24 mouse cellular contexts compared by ENCODE assay signal in the genomic region with DNA sequence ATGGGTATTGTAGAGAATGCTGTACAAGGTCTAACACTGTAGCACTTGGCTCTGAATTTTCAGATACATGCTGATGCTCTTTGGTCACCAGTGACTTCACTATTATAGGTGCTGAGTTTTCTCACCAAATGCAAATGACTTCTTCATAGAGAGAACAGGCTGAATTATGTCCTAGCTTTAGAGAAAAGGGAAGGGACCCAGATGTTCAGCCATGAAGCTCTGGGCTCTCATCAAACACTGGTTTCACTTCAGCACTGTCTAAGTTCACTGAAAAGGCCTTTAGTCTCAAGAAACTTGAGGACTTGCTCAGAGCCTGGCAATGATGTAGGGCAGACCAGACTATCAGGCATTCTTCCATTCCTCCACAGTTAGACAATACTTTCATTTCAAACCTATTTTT. TPM values are rescaled to one million over a fixed set of nuclear protein-coding genes. Genes with fewer than 3 reads are reported as not detected.
A peak's percentile ranks its signal among the peaks of the same experiment; 100 is the strongest.
DNase-seq lines count a peak whose midpoint lies in the region; ATAC-seq and TF ChIP-seq lines count a peak whose summit lies in the region.
"Had no signal": no experiment of that assay in that cellular context is flagged by ENCODE, and none has a peak within 500 bp of the region (broad histone marks: within the 10 kb centered on the region; RNA-seq: fewer than 3 reads in every experiment).

No protein-coding gene starts in this region.

- DNase-seq in midbrain, embryonic 11.5 days (ENCODE audit: low spot score, missing footprints) = peak; percentile 49
- DNase-seq in midbrain, embryonic 10.5 days (ENCODE audit: low spot score) = no peak
- DNase-seq in CH12.LX (ENCODE audit: extremely low read depth) (peak; percentile 53), liver (no peak)
- no peak for DNase-seq in thymus, postnatal 10 days (ENCODE audit: low spot score in 2 of 2)
- DNase-seq: adrenal gland, adult 8-10 months; adrenal gland, postnatal 14 days; adrenal gland, postnatal 36 days; B cell, adult 2 months; cerebellum, adult 11-12 months; cerebellum, adult 2 months; cerebellum, adult 9-10 months; cerebellum, postnatal 10 days; cerebellum, postnatal 25 days; forebrain, postnatal 0 days had no signal

- no peaks in the 10 kb centered on the region for H3K79me2 ChIP-seq in CH12.LX (replicated peaks; ENCODE audit: control insufficient read depth, extremely low read depth, insufficient read depth, poor library complexity, severe bottlenecking)

- no peaks in the 10 kb centered on the region for H3K27me3 ChIP-seq in midbrain, embryonic 11.5 days (ENCODE audit: control insufficient read depth, insufficient read depth, low read length)
- H3K27me3 ChIP-seq in midbrain, embryonic 10.5 days (ENCODE audit: low read depth, poor library complexity, severe bottlenecking) = no peaks in the 10 kb centered on the region
- no peaks in the 10 kb centered on the region for H3K27me3 ChIP-seq in CH12.LX (replicated peaks)
- H3K27me3 ChIP-seq: embryonic facial prominence, embryonic 12.5 days; forebrain, embryonic 13.5 days; forebrain, embryonic 15.5 days had no signal

- H3K36me3 ChIP-seq in midbrain, embryonic 11.5 days (ENCODE audit: control insufficient read depth, insufficient read depth, low read length) = no peaks in the 10 kb centered on the region
- H3K36me3 ChIP-seq in midbrain, embryonic 10.5 days = no peaks in the 10 kb centered on the region
- no peaks in the 10 kb centered on the region for H3K36me3 ChIP-seq in CH12.LX (replicated peaks in 1 of 2; ENCODE audit: control insufficient read depth in 1 of 2, insufficient read depth in 1 of 2, low read length in 1 of 2)
- H3K36me3 ChIP-seq: embryonic facial prominence, embryonic 10.5 days; embryonic facial prominence, embryonic 12.5 days; forebrain, embryonic 15.5 days had no signal

- no peak for TF ChIP-seq POLR2A in CH12.LX (IDR thresholded peaks at IDR 0.05; ENCODE audit: low read depth, low read length)

- no peak overlapping the region for H3K4me3 ChIP-seq in midbrain, embryonic 11.5 days (ENCODE audit: low read depth, low read length)
- H3K4me3 ChIP-seq in midbrain, embryonic 10.5 days = no peak overlapping the region
- no peak overlapping the region for H3K4me3 ChIP-seq in CH12.LX (replicated peaks in 1 of 3; ENCODE audit: low read depth in 2 of 3, low read length in 2 of 3, poor library complexity in 1 of 3)
- H3K4me3 ChIP-seq: embryonic facial prominence, embryonic 10.5 days; embryonic facial prominence, embryonic 12.5 days; forebrain, embryonic 13.5 days; forebrain, embryonic 15.5 days had no signal

- no peak for TF ChIP-seq CTCF in CH12.LX (conservative IDR thresholded peaks at IDR 0.05 in 1 of 2, IDR thresholded peaks at IDR 0.05 in 1 of 2; ENCODE audit: low read depth in 2 of 2, low read length in 2 of 2)

- H3K27ac ChIP-seq in midbrain, embryonic 11.5 days (ENCODE audit: low read depth, low read length) = no peak overlapping the region
- no peak overlapping the region for H3K27ac ChIP-seq in midbrain, embryonic 10.5 days (replicated peaks)
- no peak overlapping the region for H3K27ac ChIP-seq in CH12.LX (ENCODE audit: insufficient read depth, low read depth)
- H3K27ac ChIP-seq: embryonic facial prominence, embryonic 10.5 days; embryonic facial prominence, embryonic 12.5 days; forebrain, embryonic 13.5 days; forebrain, embryonic 15.5 days had no signal

- no peaks in the 10 kb centered on the region for H3K4me1 ChIP-seq in midbrain, embryonic 11.5 days (ENCODE audit: control insufficient read depth, insufficient read depth, low read length)
- H3K4me1 ChIP-seq in midbrain, embryonic 10.5 days = no peaks in the 10 kb centered on the region
- H3K4me1 ChIP-seq in CH12.LX (ENCODE audit: control insufficient read depth in 1 of 2, insufficient read depth in 2 of 2) = peaks cover 0 to 10% of the 10 kb centered on the region in 2 experiments; a peak in 2 of 4 replicates
- H3K4me1 ChIP-seq: embryonic facial prominence, embryonic 10.5 days; embryonic facial prominence, embryonic 12.5 days; forebrain, embryonic 13.5 days; forebrain, embryonic 15.5 days had no signal

- dilution Hi-C loops in CH12.LX (cut with MboI; ENCODE audit: extremely low pct_ligation_motif_present, extremely low pct_unique_long_range_greater_than_20kb, low sequenced_read_pairs) = no loop called here

- in situ Hi-C loops in CH12.LX (cut with MboI; ENCODE audit: low pct_ligation_motif_present, low pct_unique_long_range_greater_than_20kb, low sequenced_read_pairs) = no loop called here

- no peak overlapping the region for H3K4me2 ChIP-seq in midbrain, embryonic 11.5 days
- H3K4me2 ChIP-seq in CH12.LX (ENCODE audit: insufficient read depth, low read depth, poor library complexity, severe bottlenecking) = no peak overlapping the region
- H3K4me2 ChIP-seq: embryonic facial prominence, embryonic 12.5 days; forebrain, embryonic 13.5 days; forebrain, embryonic 15.5 days had no signal

- no peak for TF ChIP-seq EP300 in CH12.LX (IDR thresholded peaks at IDR 0.05; ENCODE audit: low read length)

- no peak overlapping the region for H3K9ac ChIP-seq in midbrain, embryonic 11.5 days (ENCODE audit: low read length)
- no peak overlapping the region for H3K9ac ChIP-seq in CH12.LX (ENCODE audit: insufficient read depth, low read depth)
- H3K9ac ChIP-seq: embryonic facial prominence, embryonic 12.5 days; forebrain, embryonic 13.5 days; forebrain, embryonic 15.5 days; forebrain, postnatal 0 days had no signal

- no peaks in the 10 kb centered on the region for H3K9me3 ChIP-seq in midbrain, embryonic 11.5 days (ENCODE audit: control insufficient read depth, low read length)
- no peaks in the 10 kb centered on the region for H3K9me3 ChIP-seq in midbrain, embryonic 10.5 days (replicated peaks)
- H3K9me3 ChIP-seq in CH12.LX (replicated peaks; ENCODE audit: low read length) = no peaks in the 10 kb centered on the region
- H3K9me3 ChIP-seq: embryonic facial prominence, embryonic 10.5 days; embryonic facial prominence, embryonic 12.5 days; forebrain, embryonic 13.5 days; forebrain, embryonic 15.5 days had no signal

- no peak for ATAC-seq in midbrain, embryonic 11.5 days (ENCODE audit: low FRiP score)
- ATAC-seq: activated CD4-positive, CD25-positive, alpha-beta regulatory T cell, adult 4 months; CD4-positive, CD25-positive, alpha-beta regulatory T cell, adult 4 months; forebrain, embryonic 13.5 days; forebrain, embryonic 15.5 days; forebrain, postnatal 0 days; Patski had no signal

- TF ChIP-seq RAD21 in CH12.LX (IDR thresholded peaks at IDR 0.05; ENCODE audit: low read depth, low read length) = no peak

TF ChIP-seq in CH12.LX, 34 proteins besides CTCF, POLR2A, EP300 and RAD21:
- TF ChIP-seq MAX (IDR thresholded peaks at IDR 0.05; ENCODE audit: low read length) (no peak), CHD2 (IDR thresholded peaks at IDR 0.05; ENCODE audit: low read length) (no peak), HCFC1 (IDR thresholded peaks at IDR 0.05; ENCODE audit: low read depth, low read length) (no peak), GABPA (IDR thresholded peaks at IDR 0.05; ENCODE audit: insufficient replicate concordance, low read depth, low read length) (no peak), MXI1 (IDR thresholded peaks at IDR 0.05; ENCODE audit: low read depth, low read length) (no peak), MAFK (IDR thresholded peaks at IDR 0.05; ENCODE audit: insufficient replicate concordance, low read length) (no peak), JUND (conservative IDR thresholded peaks at IDR 0.05; ENCODE audit: low read depth, low read length) (no peak), BHLHE40 (IDR thresholded peaks at IDR 0.05; ENCODE audit: low read depth, low read length) (no peak), ELF1 (IDR thresholded peaks at IDR 0.05; ENCODE audit: low read depth, low read length) (no peak), NRF1 (IDR thresholded peaks at IDR 0.05; ENCODE audit: low read depth, low read length) (no peak), TCF12 (IDR thresholded peaks at IDR 0.05; ENCODE audit: low read depth, low read length) (no peak), MYC (IDR thresholded peaks at IDR 0.05; ENCODE audit: low read depth, low read length) (no peak), PAX5 (IDR thresholded peaks at IDR 0.05; ENCODE audit: low read length) (no peak), KAT2A (IDR thresholded peaks at IDR 0.05; ENCODE audit: insufficient replicate concordance, low read length) (no peak), USF1 (IDR thresholded peaks at IDR 0.05; ENCODE audit: low read depth, low read length) (no peak), SIN3A (IDR thresholded peaks at IDR 0.05; ENCODE audit: low read length) (no peak), USF2 (conservative IDR thresholded peaks at IDR 0.05; ENCODE audit: low read depth, low read length) (no peak), IRF4 (IDR thresholded peaks at IDR 0.05; ENCODE audit: low read depth, low read length) (no peak), ZKSCAN1 (IDR thresholded peaks at IDR 0.05; ENCODE audit: borderline replicate concordance, low read depth, low read length) (no peak)

RNA-seq across cellular contexts. Expression of a gene that starts 15.3 kb away (rescaled TPM):
- polyA plus RNA-seq in midbrain, embryonic 11.5 days (2014; fragmentation: Nextera tagmentation; extraction: Ambion mirVana) = 1.1 and 1.4 TPM in 2 replicates
- polyA plus RNA-seq in midbrain, embryonic 10.5 days (2016; fragmentation: Nextera tagmentation; extraction: Ambion mirVana) = 0.52 and 1.3 TPM in 2 replicates
- total RNA-seq in CH12.LX (2012; rRNA removed) (not detected in 2 replicates), CH12.LX (2014; rRNA removed) (not detected in 2 replicates)
- not detected in 2 replicates for polyA plus RNA-seq in CH12.LX (2012; ENCODE audit: insufficient read length, low read depth)
- total RNA-seq: adrenal gland, adult 18-20 months; adrenal gland, postnatal 14 days; adrenal gland, postnatal 36 days; MEL had no signal
- polyA plus RNA-seq: activated CD4-positive, CD25-positive, alpha-beta regulatory T cell, adult 4 months; CD4-positive, CD25-positive, alpha-beta regulatory T cell, adult 4 months; Patski had no signal

Comparison
In these comparisons a context has a peak if more than half of its experiments do, and no peak if none do; other contexts are left out.
1. DNase-seq: peak in midbrain, embryonic 11.5 days (single experiment) and CH12.LX (single experiment); none in midbrain, embryonic 10.5 days (single experiment), liver (single experiment) and thymus, postnatal 10 days (0 of 2).